Comparison of ENCODE assay signal across 23 mouse cellular contexts in the genomic region with DNA sequence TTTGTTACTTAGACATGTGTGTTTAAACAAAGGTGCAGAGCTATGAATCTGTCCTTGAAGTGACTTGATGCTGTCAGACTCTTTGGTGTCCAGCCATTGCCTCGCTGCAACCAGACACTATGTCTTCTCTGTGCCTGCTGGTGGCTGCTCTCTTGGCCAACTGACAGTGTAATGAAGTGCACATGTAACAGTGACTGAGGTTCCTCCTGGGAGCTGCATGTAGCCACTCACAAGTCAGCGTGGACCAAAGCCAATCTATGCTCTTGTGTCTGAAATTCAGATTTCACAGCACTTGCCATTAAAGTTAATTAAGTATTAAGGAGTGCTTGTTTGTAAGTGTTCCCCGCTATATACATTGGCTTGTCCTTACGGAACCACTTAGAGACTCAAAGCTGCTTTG.
DNase-seq lines count a peak whose midpoint lies in the region; ATAC-seq and TF ChIP-seq lines count a peak whose summit lies in the region.
"Had no signal": no experiment of that assay in that cellular context is flagged by ENCODE, and none has a peak within 500 bp of the region (broad histone marks: within the 10 kb centered on the region; RNA-seq: fewer than 3 reads in every experiment).

No protein-coding gene starts in this region.

- no peak for TF ChIP-seq EP300 in lung, postnatal 0 days (IDR thresholded peaks at IDR 0.05)

- TF ChIP-seq POLR2A in limb, embryonic 14.5 days (IDR thresholded peaks at IDR 0.05; ENCODE audit: borderline replicate concordance, extremely low read depth, insufficient read depth, insufficient read length): no peak

- no peak overlapping the region for H3K4me2 ChIP-seq in lung, postnatal 0 days (replicated peaks; ENCODE audit: low read depth, low read length)
- H3K4me2 ChIP-seq in limb, embryonic 14.5 days (replicated peaks; ENCODE audit: low read depth, low read length, severe bottlenecking): no peak overlapping the region
- H3K4me2 ChIP-seq in kidney, embryonic 14.5 days (replicated peaks; ENCODE audit: low read depth, low read length): no peak overlapping the region
- H3K4me2 ChIP-seq: heart, embryonic 13.5 days; liver, embryonic 12.5 days; stomach, embryonic 15.5 days had no signal

- 45% methylated on average over 4 of the region's 4 CpGs for WGBS in lung, postnatal 0 days
- WGBS in limb, embryonic 10.5 days: 80% methylated on average over 4 of the region's 4 CpGs
- WGBS in limb, embryonic 14.5 days: 36% methylated on average over 4 of the region's 4 CpGs
- 81% methylated on average over 4 of the region's 4 CpGs for WGBS in kidney, embryonic 14.5 days

- H3K4me3 ChIP-seq in lung, postnatal 0 days (ENCODE audit: low read depth, low read length): no peak overlapping the region
- H3K4me3 ChIP-seq in limb, embryonic 10.5 days: no peak overlapping the region
- no peak overlapping the region for H3K4me3 ChIP-seq in limb, embryonic 14.5 days (replicated peaks; ENCODE audit: low read length)
- H3K4me3 ChIP-seq in kidney, embryonic 14.5 days (ENCODE audit: low read length): no peak overlapping the region
- H3K4me3 ChIP-seq: forebrain, embryonic 10.5 days; heart, embryonic 13.5 days; liver, embryonic 12.5 days; stomach, embryonic 15.5 days had no signal

- H3K9me3 ChIP-seq in lung, postnatal 0 days (ENCODE audit: low read length): no peaks in the 10 kb centered on the region
- no peaks in the 10 kb centered on the region for H3K9me3 ChIP-seq in limb, embryonic 10.5 days (replicated peaks)
- H3K9me3 ChIP-seq in limb, embryonic 14.5 days (ENCODE audit: control insufficient read depth, low read length): no peaks in the 10 kb centered on the region
- no peaks in the 10 kb centered on the region for H3K9me3 ChIP-seq in kidney, embryonic 14.5 days (ENCODE audit: control insufficient read depth, low read length)
- H3K9me3 ChIP-seq: forebrain, embryonic 10.5 days; heart, embryonic 13.5 days; liver, embryonic 12.5 days; stomach, embryonic 15.5 days had no signal

- DNase-seq in heart, adult 11 months: peak; percentile 37
- no peak for DNase-seq in heart, adult 8-10 months (ENCODE audit: low spot score)
- peak; percentile 88 for DNase-seq in lung, postnatal 0 days (ENCODE audit: low spot score)
- DNase-seq in lung, adult 18-20 months: no peak
- DNase-seq in limb, embryonic 10.5 days (ENCODE audit: low spot score): peak; percentile 15
- DNase-seq in limb, embryonic 14.5 days (ENCODE audit: low spot score): peak; percentile 27
- DNase-seq: adrenal gland, adult 2 months; cerebellum, postnatal 36 days; gastrocnemius, postnatal 14 days; heart, adult 18-20 months; heart, postnatal 14 days; kidney, adult 11 months; kidney, postnatal 4 days; thymus, adult 18-20 months; thymus, postnatal 4 days had no signal

- H3K27ac ChIP-seq in lung, postnatal 0 days (ENCODE audit: low read length): no peak overlapping the region
- H3K27ac ChIP-seq in limb, embryonic 10.5 days: no peak overlapping the region
- no peak overlapping the region for H3K27ac ChIP-seq in limb, embryonic 14.5 days (replicated peaks; ENCODE audit: low read depth, low read length)
- no peak overlapping the region for H3K27ac ChIP-seq in kidney, embryonic 14.5 days (ENCODE audit: low read depth, low read length)
- H3K27ac ChIP-seq: forebrain, embryonic 10.5 days; heart, embryonic 13.5 days; liver, embryonic 12.5 days; macrophage; stomach, embryonic 15.5 days had no signal

- ATAC-seq in lung, postnatal 0 days: peak; percentile 82
- ATAC-seq in limb, embryonic 14.5 days (ENCODE audit: low FRiP score, low read depth): no peak
- no peak for ATAC-seq in kidney, embryonic 14.5 days (ENCODE audit: low FRiP score, low TSS enrichment)
- ATAC-seq: forebrain, embryonic 16.5 days; liver, embryonic 12.5 days; midbrain, embryonic 16.5 days had no signal

- H3K4me1 ChIP-seq in lung, postnatal 0 days (ENCODE audit: insufficient read depth, low read depth, low read length): no peaks in the 10 kb centered on the region; the same call in 1 of the 2 replicates
- peaks cover 9% of the 10 kb centered on the region; the same call in 1 of the 2 replicates for H3K4me1 ChIP-seq in limb, embryonic 10.5 days
- peaks cover 2% of the 10 kb centered on the region; the same call in 1 of the 2 replicates for H3K4me1 ChIP-seq in limb, embryonic 14.5 days (ENCODE audit: control insufficient read depth, insufficient read depth, low read length)
- H3K4me1 ChIP-seq in kidney, embryonic 14.5 days (ENCODE audit: control insufficient read depth, insufficient read depth, low read length): no peaks in the 10 kb centered on the region
- H3K4me1 ChIP-seq: liver, embryonic 12.5 days; stomach, embryonic 15.5 days had no signal

- H3K36me3 ChIP-seq in lung, postnatal 0 days (ENCODE audit: insufficient read depth, low read length): no peaks in the 10 kb centered on the region
- no peaks in the 10 kb centered on the region for H3K36me3 ChIP-seq in limb, embryonic 10.5 days
- H3K36me3 ChIP-seq in limb, embryonic 14.5 days (ENCODE audit: control insufficient read depth, insufficient read depth, low read length): no peaks in the 10 kb centered on the region
- H3K36me3 ChIP-seq in kidney, embryonic 14.5 days (ENCODE audit: control insufficient read depth, insufficient read depth, low read length): no peaks in the 10 kb centered on the region
- H3K36me3 ChIP-seq: forebrain, embryonic 10.5 days; heart, embryonic 13.5 days; liver, embryonic 12.5 days; stomach, embryonic 15.5 days had no signal

- TF ChIP-seq CTCF in lung, postnatal 0 days (IDR thresholded peaks at IDR 0.05): no peak

- H3K9ac ChIP-seq in lung, postnatal 0 days (replicated peaks; ENCODE audit: low read depth): no peak overlapping the region
- no peak overlapping the region for H3K9ac ChIP-seq in limb, embryonic 14.5 days (ENCODE audit: low read depth, low read length, severe bottlenecking)
- no peak overlapping the region for H3K9ac ChIP-seq in kidney, embryonic 14.5 days (ENCODE audit: low read depth, low read length)
- H3K9ac ChIP-seq: heart, embryonic 13.5 days; liver, embryonic 12.5 days; stomach, embryonic 15.5 days had no signal

- no peaks in the 10 kb centered on the region for H3K27me3 ChIP-seq in lung, postnatal 0 days (replicated peaks; ENCODE audit: insufficient read depth, low read length)
- H3K27me3 ChIP-seq in limb, embryonic 10.5 days (ENCODE audit: low read depth, poor library complexity, severe bottlenecking): no peaks in the 10 kb centered on the region
- no peaks in the 10 kb centered on the region for H3K27me3 ChIP-seq in limb, embryonic 14.5 days (ENCODE audit: control insufficient read depth, insufficient read depth, low read length)
- 0 out of 2 replicates have a peak, but pooled peaks cover 3% of the 10 kb centered on the region for H3K27me3 ChIP-seq in kidney, embryonic 14.5 days (ENCODE audit: control insufficient read depth, insufficient read depth, low read length)
- H3K27me3 ChIP-seq: heart, embryonic 13.5 days; liver, embryonic 12.5 days; stomach, embryonic 15.5 days had no signal

Comparison
In these comparisons a context has a peak if more than half of its experiments do, and no peak if none do; other contexts are left out.
1. DNase-seq: peak in heart, adult 11 months (single experiment), lung, postnatal 0 days (single experiment), limb, embryonic 10.5 days (single experiment) and limb, embryonic 14.5 days (single experiment); none in heart, adult 8-10 months (single experiment) and lung, adult 18-20 months (0 of 2).